Mouse (Mus musculus): ENCODE results near the gene Nsfl1c. TPM values are rescaled to one million over a fixed set of nuclear protein-coding genes. Genes with fewer than 3 reads are reported as not detected.

Gene Nsfl1c
- 103 to 112 TPM (median 107 TPM) in 4 replicates for total RNA-seq (2023; ENCODE audit: inconsistent age)

GRCm38 (mm10) chr2:151494035-151494803 is at the start of gene Nsfl1c:
TSS of gene Nsfl1c (plus strand) at chr2:151494182.

GRCm38 (mm10) chr2:151476053-151476452 is 17.9 kb upstream of the Nsfl1c start, which contains the start of gene 4921509C19Rik:
TSS of gene 4921509C19Rik (minus strand) at chr2:151476153.

GRCm38 (mm10) chr2:151542323-151543062 is 48.5 kb downstream of the Nsfl1c start, which contains the start of gene Fkbp1a:
TSS of gene Fkbp1a (plus strand) at chr2:151542483.

Other genes starting within 250 kb of the Nsfl1c start
- gene 4921509C19Rik, start 18.0 kb upstream of the Nsfl1c start, total RNA-seq (2023; ENCODE audit: inconsistent age), result not detected in 4 replicates
- 56.4 to 83.9 TPM (median 66.9 TPM) in 4 replicates for gene Fkbp1a, start 48.3 kb downstream of the Nsfl1c start, total RNA-seq (2023; ENCODE audit: inconsistent age)
- 1.4 to 2.3 TPM (median 1.6 TPM) in 4 replicates for gene Sdcbp2, start 78.4 kb downstream of the Nsfl1c start, total RNA-seq (2023; ENCODE audit: inconsistent age)
- 0.90 to 1.9 TPM (median 1.4 TPM) in 4 replicates for gene Snph, start 138.4 kb downstream of the Nsfl1c start, total RNA-seq (2023; ENCODE audit: inconsistent age)
- not detected in 4 replicates for gene Rad21l, start 174.4 kb downstream of the Nsfl1c start, total RNA-seq (2023; ENCODE audit: inconsistent age)
- not detected in 4 replicates for gene Tmem74b, start 207.8 kb downstream of the Nsfl1c start, total RNA-seq (2023; ENCODE audit: inconsistent age)

All from B cell, adult (primary cell).